Mouse (Mus musculus) erythroblast, embryonic 14.5 days (primary cell): ENCODE data around the gene Rnf32. TPM values are rescaled to one million over a fixed set of nuclear protein-coding genes. Genes with fewer than 3 reads are reported as not detected.

Experiments used
- H3K27me3 ChIP-seq: 2 replicates; pipeline ENCODE4 v1.6.1; 2012; ENCODE audit warnings: inconsistent platforms; ENCODE audit not compliant: control insufficient read depth
- H3K36me3 ChIP-seq: 2 replicates; pipeline ENCODE4 v1.6.1; 2012; ENCODE audit warnings: mild to moderate bottlenecking, inconsistent platforms; ENCODE audit not compliant: control insufficient read depth
- H3K4me1 ChIP-seq: 2 replicates; pipeline ENCODE4 v1.6.1; 2012; ENCODE audit warnings: inconsistent platforms; ENCODE audit not compliant: control insufficient read depth
- H3K4me3 ChIP-seq: replicated peaks from 2 replicates; pipeline ENCODE3; 2012; ENCODE audit warnings: moderate library complexity, mild to moderate bottlenecking, inconsistent platforms
- H3K9me3 ChIP-seq: 2 replicates; pipeline ENCODE4 v1.6.1; 2012; ENCODE audit warnings: low read length, inconsistent platforms, mixed read lengths; ENCODE audit not compliant: control insufficient read depth
- GATA1 ChIP-seq: IDR thresholded peaks from 2 replicates; pipeline ENCODE4 v1.6.1; 2012; ENCODE audit warnings: low read length, inconsistent platforms, mixed read lengths
- TAL1 ChIP-seq: IDR thresholded peaks from 3 replicates; pipeline ENCODE4 v1.6.1; 2012; ENCODE audit warnings: low read length, inconsistent platforms, mixed read lengths
- polyA plus RNA-seq: library from polyadenylated mRNA; stranded (reverse); fragments of >175 nt; gene quantifications from 2 replicates; pipeline ENCODE4 v1.2.3, GENCODE M21; 2012

Rnf32 gene
- polyA plus RNA-seq, 1 experiment = 0.02 TPM

- H3K4me3 ChIP-seq = no peak overlapping the region
- no peaks in the 10 kb centered on the region for H3K36me3 ChIP-seq
- no peak for TF ChIP-seq GATA1
- H3K27me3 ChIP-seq = peaks cover 28% of the 10 kb centered on the region
- H3K9me3 ChIP-seq = no peaks in the 10 kb centered on the region
- H3K4me1 ChIP-seq = peaks cover 12% of the 10 kb centered on the region
Observed at GRCm38 (mm10) chr5:29198960-29199488, 3.2 kb downstream of the Rnf32 start.

- Histone ChIP-seq H3K4me3 (no peak overlapping the region), H3K36me3 (no peaks in the 10 kb centered on the region)
Observed at GRCm38 (mm10) chr5:29199868-29200267, 4.1 kb downstream of the Rnf32 start.

GRCm38 (mm10) chr5:29205690-29206089 is 9.9 kb downstream of the Rnf32 start:
- TF ChIP-seq GATA1 (no peak), TAL1 (no peak)
- no peaks in the 10 kb centered on the region for H3K36me3 ChIP-seq
- H3K4me3 ChIP-seq = no peak overlapping the region
- H3K27me3 ChIP-seq = no peaks in the 10 kb centered on the region
- no peaks in the 10 kb centered on the region for H3K9me3 ChIP-seq
- H3K4me1 ChIP-seq = no peaks in the 10 kb centered on the region

More at GRCm38 (mm10) chr5:29199868-29200267, 4.1 kb downstream of the Rnf32 start:
- H3K9me3 ChIP-seq = no peaks in the 10 kb centered on the region
- peaks cover 12% of the 10 kb centered on the region for H3K4me1 ChIP-seq
- TF ChIP-seq GATA1 (no peak), TAL1 (no peak)
- H3K27me3 ChIP-seq = peaks cover 25% of the 10 kb centered on the region

- Histone ChIP-seq H3K4me3 (no peak overlapping the region), H3K27me3 (no peaks in the 10 kb centered on the region), H3K4me1 (peaks cover 12% of the 10 kb centered on the region), H3K36me3 (no peaks in the 10 kb centered on the region), H3K9me3 (no peaks in the 10 kb centered on the region)
- TF ChIP-seq TAL1 (no peak), GATA1 (no peak)
Observed at GRCm38 (mm10) chr5:29211980-29212555, 16.3 kb downstream of the Rnf32 start.

GRCm38 (mm10) chr5:29217997-29218396 is 22.2 kb downstream of the Rnf32 start:
- TF ChIP-seq TAL1 = no peak
- no peak for TF ChIP-seq GATA1
- no peaks in the 10 kb centered on the region for H3K9me3 ChIP-seq
- no peaks in the 10 kb centered on the region for H3K36me3 ChIP-seq
- H3K4me3 ChIP-seq = no peak overlapping the region
- H3K27me3 ChIP-seq = no peaks in the 10 kb centered on the region
- peaks cover 29% of the 10 kb centered on the region for H3K4me1 ChIP-seq

GRCm38 (mm10) chr5:29224089-29224488 is 28.3 kb downstream of the Rnf32 start:
- Histone ChIP-seq H3K4me1 (peaks cover 2% of the 10 kb centered on the region; the same call in 1 of the 2 replicates), H3K36me3 (no peaks in the 10 kb centered on the region), H3K27me3 (no peaks in the 10 kb centered on the region), H3K4me3 (no peak overlapping the region), H3K9me3 (no peaks in the 10 kb centered on the region)
- TF ChIP-seq GATA1 (no peak), TAL1 (no peak)

GRCm38 (mm10) chr5:29230481-29230880 is 34.7 kb downstream of the Rnf32 start:
- Histone ChIP-seq H3K9me3 (no peaks in the 10 kb centered on the region), H3K4me3 (no peak overlapping the region), H3K36me3 (no peaks in the 10 kb centered on the region), H3K27me3 (no peaks in the 10 kb centered on the region), H3K4me1 (no peaks in the 10 kb centered on the region)
- no peak for TF ChIP-seq GATA1

GRCm38 (mm10) chr5:29238379-29238778 is 42.6 kb downstream of the Rnf32 start:
- Histone ChIP-seq H3K4me3 (no peak overlapping the region), H3K27me3 (no peaks in the 10 kb centered on the region), H3K9me3 (no peaks in the 10 kb centered on the region), H3K36me3 (no peaks in the 10 kb centered on the region), H3K4me1 (no peaks in the 10 kb centered on the region)
- no peak for TF ChIP-seq TAL1
- TF ChIP-seq GATA1 = no peak

GRCm38 (mm10) chr5:29244769-29245168 is 49.0 kb downstream of the Rnf32 start:
- Histone ChIP-seq H3K9me3 (no peaks in the 10 kb centered on the region), H3K4me3 (no peak overlapping the region), H3K4me1 (no peaks in the 10 kb centered on the region), H3K27me3 (no peaks in the 10 kb centered on the region), H3K36me3 (no peaks in the 10 kb centered on the region)
- TF ChIP-seq TAL1 = no peak
- TF ChIP-seq GATA1 = no peak
